Mouse (Mus musculus): Measurements from ENCODE around the gene 1700122O11Rik.
A peak's percentile ranks its signal among the peaks of the same experiment; 100 is the strongest.

1700122O11Rik gene

GRCm38 (mm10) chr17:48027019-48027418 is 11.1 kb downstream of the 1700122O11Rik start:
- no peak for DNase-seq

- no peak for DNase-seq
These were observed 14.0 kb downstream of the 1700122O11Rik start for GRCm38 (mm10) chr17:48024045-48024444.

GRCm38 (mm10) chr17:48019585-48019984 is 18.5 kb downstream of the 1700122O11Rik start:
- DNase-seq: no peak

GRCm38 (mm10) chr17:48016566-48016965 is 21.5 kb downstream of the 1700122O11Rik start:
- no peak for DNase-seq

- no peak for DNase-seq
These were observed 25.5 kb downstream of the 1700122O11Rik start for GRCm38 (mm10) chr17:48012561-48012960.

GRCm38 (mm10) chr17:48011105-48011504 is 27.0 kb downstream of the 1700122O11Rik start:
- DNase-seq: no peak

GRCm38 (mm10) chr17:48010283-48010682 is 27.8 kb downstream of the 1700122O11Rik start:
- no peak for DNase-seq

GRCm38 (mm10) chr17:48005816-48006215 is 32.3 kb downstream of the 1700122O11Rik start:
- no peak for DNase-seq

GRCm38 (mm10) chr17:48005091-48005490 is 33.0 kb downstream of the 1700122O11Rik start:
- DNase-seq: no peak

- DNase-seq: no peak
These were observed 33.5 kb downstream of the 1700122O11Rik start for GRCm38 (mm10) chr17:48004619-48005018.

- no peak for DNase-seq
These were observed 35.6 kb downstream of the 1700122O11Rik start for GRCm38 (mm10) chr17:48002486-48002885.

GRCm38 (mm10) chr17:48001586-48002361 is 36.3 kb downstream of the 1700122O11Rik start:
- DNase-seq: peak; percentile 71

- no peak for DNase-seq
These were observed 36.9 kb downstream of the 1700122O11Rik start for GRCm38 (mm10) chr17:48001157-48001556.

- no peak for DNase-seq
These were observed 38.3 kb downstream of the 1700122O11Rik start for GRCm38 (mm10) chr17:47999812-48000211.

GRCm38 (mm10) chr17:47999403-47999802 is 38.7 kb downstream of the 1700122O11Rik start:
- DNase-seq: no peak

GRCm38 (mm10) chr17:47997806-47998205 is 40.3 kb downstream of the 1700122O11Rik start:
- no peak for DNase-seq

- DNase-seq: no peak
These were observed 47.5 kb downstream of the 1700122O11Rik start for GRCm38 (mm10) chr17:47990392-47991123.

GRCm38 (mm10) chr17:47989951-47990378 is 48.1 kb downstream of the 1700122O11Rik start:
- peak; percentile 69 for DNase-seq

GRCm38 (mm10) chr17:47988811-47989210 is 49.3 kb downstream of the 1700122O11Rik start:
- DNase-seq: peak; percentile 24

GRCm38 (mm10) chr17:47988074-47988473 is 50.0 kb downstream of the 1700122O11Rik start:
- peak; percentile 47 for DNase-seq
